Mouse (Mus musculus) gonadal fat pad, adult 2 months (tissue): Measurements from ENCODE around the gene Zbed4. TPM values are rescaled to one million over a fixed set of nuclear protein-coding genes. Genes with fewer than 3 reads are reported as not detected.
A peak's percentile ranks its signal among the peaks of the same experiment; 100 is the strongest.
"Not testable (repeated sequence)": the region's sequence is repeated elsewhere in the genome, so short reads cannot be mapped to it uniquely, and the experiment has no call there.

Experiments used
- DNase-seq: peaks from one replicate; pipeline ENCODE4 v3.0.0-alpha.2; 2012; ENCODE audit warnings: low read depth
- polyA plus RNA-seq: library from polyadenylated mRNA; depleted of rRNA; stranded (reverse); fragments of >200 nt; gene quantifications from 2 replicates; pipeline ENCODE4 v1.2.3, GENCODE M21; 2012

The Zbed4 gene
- polyA plus RNA-seq, 1 experiment: 5.2 TPM

DNA sequence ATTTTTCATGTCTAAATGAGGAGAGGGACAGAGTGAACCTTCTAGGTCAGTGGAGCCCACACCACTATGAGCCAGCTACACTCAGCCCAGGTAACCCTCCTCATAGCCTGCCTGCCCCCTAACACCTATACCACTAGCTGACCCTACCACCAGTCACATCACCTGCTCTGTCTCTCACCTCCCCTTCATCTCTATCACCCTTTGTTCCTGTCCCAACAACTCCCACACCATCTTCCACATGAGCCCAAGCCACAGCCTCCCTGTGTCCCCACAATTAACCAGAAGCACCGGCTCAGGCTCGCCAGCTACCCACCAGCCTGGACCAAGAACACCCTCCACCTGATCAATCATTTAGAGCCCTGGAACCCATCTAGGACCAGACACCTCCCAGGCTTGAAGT is 58.9 kb downstream of the Zbed4 start:
- DNase-seq: no peak

DNA sequence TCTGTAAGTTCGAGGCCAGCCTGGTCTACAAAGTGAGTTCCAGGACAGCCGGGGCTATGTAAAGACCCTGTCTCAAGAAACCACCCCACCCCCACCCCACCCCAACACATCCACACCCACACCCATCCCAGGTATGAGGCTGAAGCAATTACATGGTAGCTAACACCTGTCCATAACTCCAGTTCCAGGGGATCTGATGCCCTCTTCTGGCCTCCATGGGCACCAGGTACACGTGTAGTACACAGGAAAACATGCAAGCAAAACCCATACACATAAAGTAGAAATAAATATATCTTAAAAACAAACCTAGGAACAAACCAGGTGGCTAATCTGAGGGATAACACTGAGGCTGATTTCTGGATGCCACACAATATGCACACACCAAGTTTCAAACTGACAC is 61.8 kb downstream of the Zbed4 start:
- DNase-seq: no peak

DNA sequence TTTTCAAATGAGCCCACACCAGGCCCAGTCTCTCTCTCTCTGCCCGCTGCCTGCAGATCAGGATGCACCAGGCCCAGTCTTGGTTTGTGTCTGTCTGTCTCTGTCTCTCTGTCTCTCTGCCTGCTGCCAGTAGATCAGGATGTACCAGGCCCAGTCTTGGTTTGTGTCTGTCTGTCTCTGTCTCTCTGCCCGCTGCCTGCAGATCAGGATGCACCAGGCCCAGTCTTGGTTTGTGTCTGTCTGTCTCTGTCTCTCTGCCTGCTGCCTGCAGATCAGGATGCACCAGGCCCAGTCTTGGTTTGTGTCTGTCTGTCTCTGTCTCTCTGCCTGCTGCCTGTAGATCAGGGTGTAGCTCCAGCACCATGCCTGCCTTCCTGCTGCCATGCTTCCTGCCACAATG is 62.4 kb downstream of the Zbed4 start:
- not testable (repeated sequence) for DNase-seq

DNA sequence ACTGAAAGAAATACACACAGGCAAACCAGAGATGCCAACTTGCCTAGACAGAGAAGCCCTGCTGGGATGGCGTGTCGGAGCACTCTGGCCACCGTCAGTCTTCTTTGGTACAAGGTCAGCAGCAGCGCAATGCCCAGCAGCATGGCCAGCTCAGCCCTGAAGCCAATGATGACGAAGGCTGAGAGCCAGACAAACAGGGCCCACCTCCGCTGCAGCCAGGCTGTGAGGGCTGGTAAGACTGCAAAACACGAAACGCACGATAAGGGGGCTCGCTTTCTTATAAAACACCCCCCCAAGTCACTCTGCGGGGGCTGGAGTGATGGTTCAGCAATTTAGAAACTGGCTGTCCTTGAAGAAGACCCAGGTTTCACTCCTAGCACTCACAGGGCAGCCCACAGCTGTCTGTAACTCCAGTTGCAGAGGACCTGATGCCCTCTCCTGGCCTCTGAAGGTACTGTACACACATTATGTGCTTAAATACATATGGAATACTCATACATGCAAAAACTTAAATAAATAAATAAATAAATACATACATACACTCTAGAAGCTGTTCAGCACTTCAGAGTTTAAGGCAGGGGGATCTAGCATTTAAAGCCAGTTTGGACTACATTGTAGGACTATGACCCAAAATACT is 63.1 kb downstream of the Zbed4 start:
- no peak for DNase-seq

DNA sequence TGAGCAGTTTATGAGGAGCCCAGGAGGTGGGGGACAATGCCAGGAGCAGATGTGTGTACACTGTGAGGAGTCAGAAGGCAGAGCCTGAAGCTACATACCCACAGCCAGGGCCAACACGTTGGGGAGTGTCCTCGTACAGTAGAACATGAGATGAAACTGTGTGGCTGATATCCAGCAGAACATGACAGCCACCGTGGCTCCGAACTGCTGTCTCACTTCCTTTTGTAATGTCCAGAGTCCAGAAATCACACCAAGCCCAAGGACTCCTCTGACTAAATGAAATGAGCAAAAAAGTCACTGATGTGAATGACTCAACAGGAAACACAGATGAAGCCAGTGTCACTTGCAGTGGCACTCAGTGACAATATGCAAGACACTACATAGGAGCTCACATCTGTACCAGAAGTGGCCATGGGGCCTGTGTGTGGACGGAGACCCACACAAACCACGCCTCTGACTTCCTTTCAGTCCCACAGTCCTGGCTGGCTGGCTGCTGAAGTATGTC is 63.8 kb downstream of the Zbed4 start:
- no peak for DNase-seq

DNA sequence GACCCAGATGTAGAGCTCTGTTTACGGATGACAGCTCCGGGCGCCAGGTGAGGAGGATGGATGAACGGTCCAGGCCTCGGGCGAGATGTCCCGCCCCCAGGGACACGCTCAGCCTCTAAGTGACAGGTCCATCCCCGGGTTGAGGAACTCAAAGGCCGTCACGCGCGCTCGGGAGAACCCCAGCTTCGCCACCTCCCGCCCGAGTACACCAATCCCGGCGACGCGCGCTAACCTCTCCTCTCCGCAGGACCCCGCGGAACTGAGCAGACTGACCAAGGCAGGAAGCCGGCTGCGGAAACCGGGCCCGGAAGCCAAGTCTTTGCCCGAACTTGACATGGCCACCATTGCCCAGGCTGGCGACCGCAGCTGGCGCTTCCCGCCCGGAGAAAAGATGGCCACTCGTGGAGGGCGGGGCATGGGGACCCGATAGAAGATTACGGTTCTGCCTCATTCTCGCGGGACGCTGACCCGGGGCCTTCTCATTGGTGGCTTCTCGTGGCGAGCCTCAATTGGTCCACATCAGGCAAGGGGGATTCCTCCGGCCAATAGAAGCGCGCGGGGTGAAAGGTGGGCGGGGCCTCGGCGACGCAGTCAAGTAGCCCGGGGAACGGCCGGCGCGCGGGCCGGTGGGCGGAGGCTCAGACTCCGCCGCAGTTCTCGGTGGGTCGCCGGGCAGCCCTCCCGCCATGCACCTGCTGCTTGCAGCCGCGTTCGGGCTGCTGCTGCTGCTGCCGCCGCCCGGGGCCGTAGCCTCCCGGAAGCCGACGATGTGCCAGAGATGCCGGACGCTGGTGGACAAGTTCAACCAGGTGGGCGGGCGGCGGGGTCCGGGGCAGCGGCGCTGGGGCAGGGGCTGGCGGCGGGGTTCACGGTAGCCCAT is 67.8 kb downstream of the Zbed4 start, which contains the start of the genes Alg12 and Creld2:
Alg12 (minus strand) TSS at position 293 of the 880 bp plus-strand sequence.
Creld2 (plus strand) TSS at position 621 of the 880 bp plus-strand sequence.
- peak; percentile 89 for DNase-seq

DNA sequence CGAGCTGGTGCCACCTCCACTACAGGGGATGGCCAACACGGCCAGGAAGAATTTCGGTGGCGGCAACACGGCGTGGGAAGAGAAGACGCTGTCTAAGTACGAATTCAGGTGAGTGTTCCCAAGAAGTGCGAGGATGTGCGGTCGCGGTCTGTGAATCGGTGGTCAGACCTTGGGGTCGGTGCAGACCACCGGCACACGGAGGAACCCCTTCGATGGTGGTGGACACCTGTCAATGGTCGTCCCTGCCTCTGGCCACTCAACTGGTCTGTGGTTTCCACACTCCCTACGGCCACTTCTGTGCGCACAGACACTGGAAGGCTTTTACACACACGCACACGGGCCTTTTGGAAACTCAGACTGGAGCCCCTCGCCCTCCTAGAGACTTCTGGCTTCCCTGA is 68.4 kb downstream of the Zbed4 start:
- DNase-seq: no peak

DNA sequence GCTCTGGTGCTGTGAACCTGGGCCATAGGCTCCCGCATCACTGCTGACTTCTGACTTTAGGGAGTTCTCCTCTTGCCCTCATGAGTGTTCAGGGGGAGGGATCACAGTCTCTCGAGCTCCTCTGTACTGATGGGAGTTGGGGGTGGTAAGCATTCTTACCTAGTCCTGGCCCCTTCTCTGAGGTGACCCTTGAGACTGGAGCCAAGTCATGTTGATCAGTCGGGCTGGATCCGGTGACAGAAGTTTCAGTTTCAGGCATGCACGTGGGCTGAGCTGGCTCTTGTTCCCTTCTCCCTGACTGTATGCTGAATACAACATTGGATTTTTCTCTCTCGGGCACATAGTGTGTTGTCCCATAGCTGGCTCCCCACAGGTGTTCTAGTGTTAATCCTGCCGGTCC is 69.9 kb downstream of the Zbed4 start:
- DNase-seq: no peak

DNA sequence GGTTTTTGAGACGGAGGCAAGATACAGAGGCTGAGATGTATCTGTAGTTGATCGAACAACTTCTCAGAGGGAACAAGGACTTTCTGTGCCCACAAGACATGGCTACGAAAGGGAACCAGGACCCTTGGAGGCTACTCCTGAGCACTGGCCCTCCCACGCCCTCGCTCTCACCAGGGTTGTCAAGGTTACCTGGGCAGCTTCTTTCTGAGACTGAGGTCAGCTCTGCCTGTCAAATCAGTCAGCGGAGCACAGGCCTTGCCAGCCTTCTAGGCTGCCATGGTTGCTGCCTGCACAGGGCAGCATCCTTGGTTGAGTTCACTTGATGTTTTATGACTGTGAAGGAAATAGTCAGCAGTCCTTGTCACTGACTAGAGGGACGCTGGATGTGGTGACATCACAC is 71.1 kb downstream of the Zbed4 start:
- DNase-seq: no peak

DNA sequence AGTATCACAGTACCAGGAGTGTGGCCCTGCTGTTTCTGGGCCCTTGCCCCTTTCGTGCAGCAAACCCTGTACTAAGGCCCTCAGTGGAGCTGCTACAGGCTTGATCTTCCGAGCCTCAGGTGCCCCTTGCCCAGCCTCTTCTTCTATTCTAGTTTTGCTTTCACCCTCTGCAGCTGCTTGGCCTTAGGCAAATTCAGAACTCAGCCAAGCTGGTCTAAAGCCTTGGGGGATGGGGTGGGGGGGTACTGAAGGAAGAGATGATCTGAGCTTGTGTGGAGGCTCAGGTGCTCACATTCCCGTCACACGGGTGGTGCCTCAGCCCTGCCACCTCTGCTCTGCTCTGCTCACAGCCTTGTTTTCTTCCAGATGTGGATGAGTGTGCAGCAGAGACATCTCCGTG is 71.9 kb downstream of the Zbed4 start:
- no peak for DNase-seq

DNA sequence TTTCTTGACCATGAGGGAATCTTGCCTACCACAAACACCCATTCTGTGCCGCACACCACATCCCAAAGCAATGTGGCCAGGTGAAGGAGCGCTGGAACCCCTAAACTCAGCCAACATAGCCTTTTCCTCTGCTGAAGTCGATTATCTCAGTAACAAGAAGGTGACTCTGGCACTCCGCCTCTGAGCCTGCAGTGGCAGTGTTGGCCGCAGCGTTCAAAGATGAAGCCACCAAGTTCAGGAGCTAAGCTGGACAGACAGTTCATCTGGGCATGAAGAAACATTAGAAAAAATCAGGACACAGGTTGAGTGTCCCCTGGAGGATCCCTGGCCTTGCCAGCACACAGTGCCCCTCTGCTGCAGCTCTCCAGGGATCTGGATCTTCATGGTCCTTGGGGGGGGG is 76.0 kb downstream of the Zbed4 start:
- no peak for DNase-seq

DNA sequence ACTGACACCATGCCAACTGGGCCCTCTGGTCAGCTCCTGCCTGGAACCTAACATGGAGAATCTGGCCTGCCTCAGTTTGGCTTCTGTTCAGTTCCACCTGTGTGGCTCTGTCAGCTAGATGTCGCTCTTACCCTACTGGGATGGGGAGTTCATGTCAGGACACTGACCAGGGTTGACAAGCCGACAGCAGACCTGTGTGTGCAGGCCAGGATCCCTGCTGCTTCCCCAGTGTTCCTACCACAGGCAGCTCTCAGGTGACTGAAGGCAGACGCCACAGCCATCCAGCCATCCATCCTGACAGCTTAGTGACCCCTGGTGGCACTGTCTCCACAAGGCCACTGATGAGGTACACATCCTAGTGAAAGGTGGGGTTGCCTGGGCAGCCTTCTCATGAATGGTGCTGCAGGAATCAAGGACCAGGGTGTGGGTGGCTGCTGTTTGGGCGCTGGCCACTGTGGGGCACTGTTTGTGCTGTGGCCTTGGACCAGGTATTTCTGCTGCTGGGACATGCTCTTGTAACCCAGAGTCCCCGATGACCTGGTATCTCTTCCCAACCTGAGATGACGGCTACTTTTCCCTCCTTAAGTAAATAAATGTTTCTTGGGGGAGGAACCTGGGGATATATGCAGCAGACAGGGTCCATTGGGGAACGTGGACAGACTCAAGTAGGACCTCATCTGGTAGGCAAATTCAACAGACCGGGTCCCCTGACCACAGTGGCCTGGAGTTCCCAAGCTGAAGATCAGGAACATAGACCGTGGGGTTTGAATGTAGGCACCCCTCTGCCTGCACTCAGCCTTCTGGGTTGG is 76.7 kb downstream of the Zbed4 start:
- DNase-seq: peak; percentile 34

DNA sequence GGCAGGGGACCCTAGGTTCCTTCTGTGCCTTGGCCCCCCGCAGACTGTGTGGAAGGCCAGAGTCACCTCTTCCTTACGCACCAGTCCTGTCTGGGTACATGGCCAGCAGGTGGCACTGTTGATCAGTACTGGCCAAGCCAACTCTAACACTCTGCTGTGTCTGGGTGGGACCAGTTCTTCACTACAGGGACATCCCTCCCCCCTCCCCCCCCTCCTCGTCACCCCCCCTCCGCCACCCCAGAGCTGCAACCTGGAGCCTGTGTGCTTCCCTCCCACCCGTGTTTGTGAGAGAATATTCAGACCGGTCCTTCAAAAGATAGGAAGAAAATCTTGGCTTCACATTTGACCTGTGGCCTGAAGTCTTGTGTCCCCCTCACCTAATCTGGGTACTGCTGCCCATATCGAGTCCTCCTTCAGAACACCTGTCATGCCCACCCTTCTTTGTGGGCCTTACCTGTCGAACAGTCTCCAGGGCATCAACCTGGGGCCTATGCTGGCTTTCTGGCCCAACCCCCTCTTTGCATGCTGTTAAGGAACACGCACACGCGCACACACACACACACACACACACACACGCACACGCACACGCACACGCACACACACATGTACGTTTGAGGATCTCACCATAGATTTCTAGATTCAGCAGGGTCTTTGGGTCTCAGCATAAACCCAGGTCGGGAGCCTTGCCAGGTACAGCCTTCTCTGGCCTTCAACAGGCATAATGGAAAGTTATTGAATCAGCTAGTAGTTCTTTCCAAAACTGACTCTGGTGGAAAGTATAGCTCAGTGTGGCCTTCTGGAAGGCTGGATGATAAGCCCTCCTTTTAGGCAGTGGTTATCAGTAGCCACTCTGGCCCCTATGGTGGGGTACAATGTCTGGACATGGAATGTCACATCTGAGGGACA is 77.6 kb downstream of the Zbed4 start:
- DNase-seq: no peak

DNA sequence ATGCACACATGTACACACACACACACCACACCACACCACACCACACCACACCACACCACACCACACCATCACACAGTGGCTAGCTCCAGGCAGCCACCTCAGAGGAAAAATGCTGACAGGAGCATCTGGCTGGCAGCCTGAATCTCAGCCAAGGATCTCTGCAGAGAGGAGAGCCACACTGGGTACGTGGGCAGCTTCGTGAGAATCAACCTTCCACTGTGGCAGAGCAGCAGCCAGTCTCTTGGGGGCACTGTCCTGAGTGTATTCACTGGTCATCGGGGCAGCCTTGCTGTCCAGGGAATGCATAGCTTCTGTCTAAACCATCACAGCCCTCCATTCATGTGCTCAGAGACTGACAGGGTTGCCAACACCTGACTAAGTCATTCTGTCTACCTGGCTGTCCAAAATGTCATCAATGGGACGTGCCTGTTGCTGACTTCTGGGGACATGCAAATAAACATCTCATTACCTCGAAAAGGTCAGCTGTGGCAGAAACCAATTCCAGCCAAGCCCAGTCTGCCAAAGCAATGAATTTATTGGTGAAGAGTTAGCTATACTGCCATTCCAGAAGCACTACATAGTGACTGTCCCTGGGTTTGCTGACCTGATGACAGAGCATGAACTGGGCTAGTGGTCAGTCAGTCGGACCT is 78.5 kb downstream of the Zbed4 start:
- DNase-seq: no peak

DNA sequence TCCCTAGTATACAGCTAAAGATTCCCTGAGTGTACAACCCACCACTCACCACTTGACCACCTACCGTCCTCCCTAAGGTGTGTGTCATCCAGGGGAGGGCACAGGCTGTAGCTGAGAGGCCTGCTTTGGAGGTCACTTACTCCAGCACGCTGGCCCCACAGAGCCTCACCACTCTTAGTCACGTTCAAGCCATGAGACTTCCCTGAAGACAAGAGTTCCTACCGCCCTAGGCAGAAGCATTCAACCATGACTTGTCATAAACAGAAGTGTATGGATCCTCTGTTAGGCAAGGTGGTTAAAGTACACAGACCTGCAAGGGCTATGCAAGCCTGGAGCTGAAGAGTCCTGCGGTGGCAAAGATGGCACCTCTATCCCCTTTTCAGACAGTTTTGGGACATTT is 79.2 kb downstream of the Zbed4 start:
- DNase-seq: no peak

DNA sequence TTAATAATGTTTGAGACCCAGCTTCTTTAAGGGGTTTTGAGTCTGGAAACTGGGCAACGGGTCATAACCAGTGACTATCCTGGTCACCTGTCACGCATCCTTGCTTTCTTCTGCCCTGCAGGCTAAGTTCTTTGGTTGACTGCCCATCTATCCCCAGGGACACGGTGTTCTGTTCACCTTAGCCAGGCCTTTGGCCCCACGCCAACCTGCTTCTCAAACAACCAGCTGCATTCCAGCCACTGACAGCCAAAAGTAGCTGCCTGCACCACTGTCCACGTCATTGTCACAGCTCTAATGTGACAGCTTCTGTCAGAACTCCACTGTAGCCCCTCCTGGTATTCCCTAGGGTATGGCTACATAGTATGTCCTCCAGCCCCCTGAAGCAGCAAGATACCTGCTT is 80.0 kb downstream of the Zbed4 start:
- no peak for DNase-seq

DNA sequence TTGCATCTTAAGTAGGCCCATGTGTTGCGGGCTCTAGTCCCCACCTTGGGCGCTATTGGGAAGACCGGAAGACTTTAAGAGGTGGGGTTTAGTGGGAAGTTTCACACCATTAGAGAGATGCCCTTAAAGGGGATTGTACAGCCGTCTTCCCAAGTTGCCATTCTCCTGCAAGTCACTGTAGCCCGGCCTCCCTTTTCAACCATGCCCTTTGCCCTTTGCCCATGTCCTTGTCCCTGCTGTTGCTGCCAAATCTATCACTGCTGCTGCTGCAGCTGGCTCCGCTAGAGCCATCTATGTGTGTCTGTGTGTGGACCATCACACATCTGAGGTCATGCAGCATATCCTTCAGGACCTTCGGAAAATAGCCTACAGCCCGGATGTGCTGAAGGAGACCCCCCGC is 81.1 kb downstream of the Zbed4 start:
- DNase-seq: no peak
